Mouse (Mus musculus) embryonic facial prominence, embryonic 13.5 days (tissue): ENCODE measurements around the gene Alox5. TPM values are rescaled to one million over a fixed set of nuclear protein-coding genes. Genes with fewer than 3 reads are reported as not detected.
A peak's percentile ranks its signal among the peaks of the same experiment; 100 is the strongest.
"Not testable (repeated sequence)": the region's sequence is repeated elsewhere in the genome, so short reads cannot be mapped to it uniquely, and the experiment has no call there.

Experiments used
- ATAC-seq: fragments of 200-750 bp; cut with Nextera tagmentation; 2 replicates; pipeline ENCODE4 v1.8.0; 2017; ENCODE audit warnings: low read depth; ENCODE audit not compliant: insufficient number of reproducible peaks, insufficient read depth, low FRiP score, low TSS enrichment
- H3K27ac ChIP-seq: fragments of 300-500 bp; sonication (generic); 2 replicates; pipeline ENCODE4 v1.5.1; 2015; ENCODE audit warnings: moderate library complexity, mild to moderate bottlenecking, inconsistent platforms
- H3K27me3 ChIP-seq: fragments of 300-500 bp; sonication (generic); 2 replicates; pipeline ENCODE4 v1.6.1; 2015; ENCODE audit warnings: mild to moderate bottlenecking, inconsistent platforms
- H3K36me3 ChIP-seq: fragments of 300-500 bp; sonication (generic); 2 replicates; pipeline ENCODE4 v1.6.1; 2015; ENCODE audit warnings: mild to moderate bottlenecking, inconsistent platforms
- H3K4me1 ChIP-seq: fragments of 300-500 bp; sonication (generic); 2 replicates; pipeline ENCODE4 v1.6.1; 2015; ENCODE audit warnings: inconsistent platforms
- H3K4me2 ChIP-seq: fragments of 300-500 bp; sonication (generic); 2 replicates; pipeline ENCODE4 v1.6.1; 2015; ENCODE audit warnings: moderate library complexity, mild to moderate bottlenecking, inconsistent platforms
- H3K4me3 ChIP-seq: fragments of 300-500 bp; sonication (generic); 2 replicates; pipeline ENCODE4 v1.5.1; 2015; ENCODE audit warnings: mild to moderate bottlenecking, inconsistent platforms
- H3K9ac ChIP-seq: fragments of 300-500 bp; sonication (generic); 2 replicates; pipeline ENCODE4 v1.6.1; 2015; ENCODE audit warnings: mild to moderate bottlenecking, inconsistent platforms
- H3K9me3 ChIP-seq: fragments of 300-500 bp; sonication (generic); 2 replicates; pipeline ENCODE4 v1.6.1; 2016; ENCODE audit warnings: inconsistent platforms
- WGBS: fragments of 180-500 bp; shearing (Covaris S2); methylation state at CpG from one replicate; pipeline ENCODE4 v1.1.7; 2015; ENCODE audit warnings: mixed read lengths; 5-methylcytosine and 5-hydroxymethylcytosine counted together
- polyA plus RNA-seq: library from polyadenylated mRNA; unstranded; fragments of >200 nt; fragmentation: Nextera tagmentation; extraction: Ambion mirVana; gene quantifications from 2 replicates; pipeline ENCODE4 v1.2.1, GENCODE M21; 2015

Gene Alox5
- polyA plus RNA-seq = 1.0 and 1.7 TPM in 2 replicates

DNA sequence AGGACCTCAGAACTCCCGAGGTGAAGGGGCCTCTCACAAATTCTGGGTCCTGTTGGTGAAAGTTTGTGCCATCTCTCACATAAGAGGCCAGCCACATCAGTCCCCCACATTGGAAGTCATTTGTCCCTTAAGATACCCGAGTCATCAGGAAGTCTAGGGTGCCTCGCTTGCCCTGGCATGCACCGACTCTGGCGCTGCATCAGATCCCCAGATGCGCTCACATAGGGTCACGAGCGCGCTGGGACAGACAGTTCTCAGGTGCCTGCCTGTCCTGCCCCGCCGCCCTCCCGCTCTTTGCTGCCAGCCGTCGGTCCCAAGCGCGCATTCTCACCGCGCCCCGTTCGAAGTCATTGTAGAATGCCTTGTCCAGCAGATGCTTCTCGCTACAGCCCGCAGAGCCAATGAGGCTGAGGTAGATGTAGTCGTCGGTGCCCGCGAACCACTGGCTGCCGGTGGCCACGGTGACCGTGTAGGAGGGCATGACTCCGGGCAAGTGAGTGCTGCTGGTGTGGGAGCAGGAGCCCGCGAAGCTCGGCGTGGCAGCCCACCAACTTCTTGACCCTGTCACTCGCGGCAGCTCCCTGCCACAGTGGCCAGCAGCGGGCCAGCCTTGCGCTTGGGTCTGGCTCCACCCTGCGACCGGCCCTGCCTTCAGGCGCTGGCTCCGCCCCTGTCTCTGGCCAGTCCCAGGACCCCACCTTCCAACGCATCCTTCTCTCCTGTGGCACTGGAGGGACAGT, at the start of gene Alox5:
Gene Alox5 (minus strand): TSS at position 635 of the 740 bp plus-strand sequence.
- ATAC-seq = peak; percentile 37
- Histone ChIP-seq H3K36me3 (no peaks in the 10 kb centered on the region), H3K4me2 (peak within 1 kb of the TSS; percentile 57), H3K9me3 (no peaks in the 10 kb centered on the region), H3K27me3 (peaks cover 50% of the 10 kb centered on the region), H3K9ac (peak within 1 kb of the TSS; percentile 57; the same call in 1 of the 2 replicates), H3K27ac (no peak within 1 kb of the TSS), H3K4me1 (peaks cover 7% of the 10 kb centered on the region), H3K4me3 (peak within 1 kb of the TSS; percentile 35)
- 3% methylated on average over 43 of the region's 43 CpGs for whole genome bisulfite sequencing

DNA sequence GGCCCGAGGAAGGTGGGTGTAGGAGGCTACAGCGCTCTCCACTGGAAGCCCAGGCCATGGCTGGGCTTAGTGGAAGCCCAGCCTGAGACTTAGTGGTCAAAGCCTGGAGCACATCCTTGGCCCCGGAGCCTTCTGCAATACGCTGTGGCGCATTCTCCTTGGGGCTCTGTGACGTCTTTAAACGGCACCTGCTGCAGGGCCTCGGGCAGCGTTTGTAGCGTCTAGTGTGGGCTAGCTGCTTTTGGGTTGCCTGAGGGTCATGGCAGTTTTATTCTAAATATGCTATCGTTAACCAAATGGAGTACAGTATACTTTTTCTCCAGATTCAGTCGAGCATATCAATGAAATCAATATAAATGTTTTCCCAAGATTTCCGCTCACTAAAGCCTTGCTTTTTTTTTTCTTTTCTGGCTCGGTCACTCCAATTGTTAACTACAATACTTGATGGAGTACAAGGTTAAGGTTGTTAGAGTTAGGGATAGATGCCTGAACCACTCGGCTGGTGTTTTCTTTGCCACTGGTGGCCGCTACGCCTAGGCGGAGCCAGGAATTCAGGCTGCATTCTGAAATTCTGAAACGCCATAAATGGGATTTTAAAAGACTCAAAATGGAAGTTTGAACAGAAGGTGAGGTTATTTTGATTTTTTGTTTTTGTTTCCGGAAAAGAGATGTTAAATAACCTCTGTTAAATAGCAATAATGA, 45.5 kb upstream of the Alox5 start, which contains the start of gene Olfr212:
Gene Olfr212 (plus strand): TSS at position 215 of the 702 bp plus-strand sequence.
- H3K9me3 ChIP-seq = peaks cover 13% of the 10 kb centered on the region
- not testable (repeated sequence) for ATAC-seq, H3K4me2 ChIP-seq, H3K4me1 ChIP-seq, H3K27me3 ChIP-seq, H3K36me3 ChIP-seq, H3K4me3 ChIP-seq, H3K9ac ChIP-seq, H3K27ac ChIP-seq
- 91% methylated on average over 20 of the region's 20 CpGs for WGBS

DNA sequence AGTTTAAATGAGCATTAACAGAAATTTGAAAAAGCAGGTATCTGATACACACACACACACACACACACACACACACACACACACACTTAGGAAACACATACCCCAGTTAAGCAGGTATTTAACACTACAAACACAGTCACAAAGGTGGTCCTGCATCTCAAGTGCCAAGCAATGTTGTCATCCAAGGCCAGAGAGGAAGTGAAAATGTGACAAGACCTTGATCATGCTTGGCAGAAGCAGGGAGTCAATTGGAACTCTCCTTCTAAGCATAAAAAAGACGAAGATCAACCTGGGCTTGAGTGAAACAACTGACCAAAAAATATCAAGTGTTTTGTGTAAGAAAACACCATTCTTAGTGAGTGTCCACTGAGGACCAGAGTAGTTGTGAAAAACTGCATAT, 35.0 kb upstream of the Alox5 start:
- Histone ChIP-seq H3K9ac (no peak overlapping the region), H3K4me3 (no peak overlapping the region), H3K4me2 (no peak overlapping the region), H3K4me1 (no peaks in the 10 kb centered on the region), H3K36me3 (no peaks in the 10 kb centered on the region), H3K27me3 (no peaks in the 10 kb centered on the region), H3K27ac (no peak overlapping the region), H3K9me3 (no peaks in the 10 kb centered on the region)
- WGBS = 74% methylated on average over 1 of the region's 1 CpGs
- no peak for ATAC-seq

DNA sequence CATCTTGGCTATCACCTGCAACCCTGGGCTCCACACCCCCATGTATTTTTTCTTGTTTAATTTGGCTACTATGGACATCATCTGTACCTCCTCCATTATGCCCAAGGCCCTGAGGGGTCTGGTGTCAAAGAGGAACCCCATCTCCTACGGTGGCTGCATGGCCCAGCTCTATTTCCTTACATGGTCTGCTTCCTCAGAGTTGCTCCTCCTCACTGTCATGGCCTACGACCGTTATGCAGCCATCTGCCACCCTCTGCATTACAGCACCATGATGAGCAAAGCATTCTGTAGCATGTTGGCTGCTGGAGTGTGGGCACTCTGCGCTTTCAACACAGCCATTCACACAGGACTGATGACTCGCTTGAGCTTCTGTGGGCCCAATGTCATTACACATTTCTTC, 32.8 kb upstream of the Alox5 start:
- Histone ChIP-seq H3K4me2 (no peak overlapping the region), H3K27me3 (no peaks in the 10 kb centered on the region), H3K9me3 (no peaks in the 10 kb centered on the region), H3K27ac (no peak overlapping the region), H3K4me1 (no peaks in the 10 kb centered on the region), H3K9ac (no peak overlapping the region), H3K4me3 (no peak overlapping the region), H3K36me3 (no peaks in the 10 kb centered on the region)
- no peak for ATAC-seq
- 83% methylated on average over 5 of the region's 5 CpGs for WGBS

DNA sequence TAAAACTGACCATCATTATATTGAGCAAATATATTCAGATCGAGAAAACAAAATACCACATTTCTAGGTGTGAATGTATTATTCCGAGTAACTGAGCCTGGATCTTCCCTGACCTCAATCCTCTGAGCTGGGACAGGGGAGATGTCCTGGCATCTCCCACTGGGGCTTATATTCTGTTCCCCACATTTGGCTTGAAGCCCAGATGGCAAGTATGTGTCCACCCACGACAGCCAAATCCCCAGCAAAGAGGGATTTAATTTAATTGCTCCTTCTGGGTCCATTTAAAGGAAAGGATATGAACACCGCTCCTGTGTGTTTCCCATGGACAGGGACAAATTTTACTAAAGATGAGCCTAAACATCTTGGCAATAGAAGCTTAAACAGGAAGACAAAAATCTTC, 27.8 kb upstream of the Alox5 start, which contains the start of gene Olfr211:
Gene Olfr211 (plus strand): TSS at position 301 of the 400 bp plus-strand sequence.
- Histone ChIP-seq H3K4me3 (no peak within 1 kb of the TSS), H3K4me2 (no peak within 1 kb of the TSS), H3K9me3 (no peaks in the 10 kb centered on the region), H3K4me1 (no peaks in the 10 kb centered on the region), H3K9ac (no peak within 1 kb of the TSS), H3K36me3 (no peaks in the 10 kb centered on the region), H3K27ac (no peak within 1 kb of the TSS), H3K27me3 (no peaks in the 10 kb centered on the region)
- WGBS = 66% methylated on average over 4 of the region's 4 CpGs
- no peak for ATAC-seq

DNA sequence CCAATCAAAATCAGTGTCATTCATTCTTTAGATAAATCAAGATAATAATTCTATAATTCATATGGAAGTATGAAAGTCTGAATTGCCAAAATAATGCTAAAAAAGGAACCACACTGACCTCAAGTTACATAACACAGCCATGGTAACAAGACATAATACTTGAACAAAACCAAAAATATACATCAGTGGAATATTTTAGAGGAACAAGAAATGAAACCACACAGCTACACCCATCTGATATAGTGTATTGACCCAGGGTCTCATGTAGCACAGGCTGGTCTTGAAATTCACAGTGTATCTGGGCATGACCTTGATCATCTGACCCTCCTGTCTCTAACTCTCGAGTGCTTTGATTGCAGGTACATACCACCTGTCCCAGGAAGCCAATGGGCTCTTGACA, 25.9 kb upstream of the Alox5 start:
- Histone ChIP-seq H3K36me3 (no peaks in the 10 kb centered on the region), H3K9me3 (no peaks in the 10 kb centered on the region), H3K27ac (no peak overlapping the region), H3K4me3 (no peak overlapping the region), H3K9ac (no peak overlapping the region), H3K4me2 (no peak overlapping the region), H3K27me3 (no peaks in the 10 kb centered on the region), H3K4me1 (no peaks in the 10 kb centered on the region)
- WGBS = 63% methylated on average over 1 of the region's 1 CpGs
- ATAC-seq = no peak

DNA sequence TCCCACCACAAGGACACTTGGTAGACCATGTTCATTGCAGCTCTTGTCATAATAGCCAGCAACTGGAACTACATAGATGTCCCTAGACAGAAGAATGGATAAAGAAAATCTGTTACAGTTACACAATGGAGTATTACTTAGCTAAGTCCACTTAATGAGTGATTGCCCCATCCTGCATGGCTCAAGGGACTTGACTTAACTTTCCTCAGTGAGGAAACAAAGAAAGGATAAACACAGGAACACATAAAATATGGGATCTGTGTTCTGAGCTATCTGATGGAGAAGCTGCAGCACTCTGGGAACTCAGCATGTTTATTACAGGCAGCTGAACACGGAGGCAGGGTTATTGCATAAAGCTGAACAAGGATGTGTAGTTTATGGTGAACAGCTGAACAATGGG, 24.1 kb upstream of the Alox5 start:
- Histone ChIP-seq H3K9ac (no peak overlapping the region), H3K27me3 (no peaks in the 10 kb centered on the region), H3K27ac (no peak overlapping the region), H3K9me3 (no peaks in the 10 kb centered on the region), H3K4me2 (no peak overlapping the region), H3K4me3 (no peak overlapping the region), H3K36me3 (no peaks in the 10 kb centered on the region), H3K4me1 (no peaks in the 10 kb centered on the region)
- ATAC-seq = no peak
- WGBS = 86% methylated on average over 1 of the region's 1 CpGs

DNA sequence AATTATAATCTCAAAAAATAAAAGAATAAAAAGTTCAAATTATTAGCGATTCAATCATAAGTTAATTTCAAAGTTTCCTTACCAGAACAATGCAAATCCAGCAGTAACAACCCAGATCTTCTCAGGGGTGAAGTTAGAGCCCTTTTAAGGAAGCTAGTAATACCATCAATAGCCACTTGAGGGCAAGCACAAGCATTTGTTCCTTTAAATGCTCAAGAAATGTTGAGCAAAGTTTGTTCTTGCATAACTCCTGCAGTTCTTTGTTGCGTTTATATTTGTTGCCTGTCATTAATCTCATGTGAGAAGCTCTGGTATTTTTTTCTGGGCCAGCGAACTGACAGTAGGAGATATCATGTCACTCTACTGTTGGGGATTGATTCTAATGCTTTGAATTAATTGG, 7.1 kb upstream of the Alox5 start:
- Histone ChIP-seq H3K9ac (no peak overlapping the region), H3K36me3 (no peaks in the 10 kb centered on the region), H3K27me3 (no peaks in the 10 kb centered on the region), H3K27ac (no peak overlapping the region), H3K4me1 (no peaks in the 10 kb centered on the region), H3K4me3 (no peak overlapping the region), H3K9me3 (no peaks in the 10 kb centered on the region), H3K4me2 (no peak overlapping the region)
- ATAC-seq = no peak
- 42% methylated on average over 3 of the region's 3 CpGs for WGBS

DNA sequence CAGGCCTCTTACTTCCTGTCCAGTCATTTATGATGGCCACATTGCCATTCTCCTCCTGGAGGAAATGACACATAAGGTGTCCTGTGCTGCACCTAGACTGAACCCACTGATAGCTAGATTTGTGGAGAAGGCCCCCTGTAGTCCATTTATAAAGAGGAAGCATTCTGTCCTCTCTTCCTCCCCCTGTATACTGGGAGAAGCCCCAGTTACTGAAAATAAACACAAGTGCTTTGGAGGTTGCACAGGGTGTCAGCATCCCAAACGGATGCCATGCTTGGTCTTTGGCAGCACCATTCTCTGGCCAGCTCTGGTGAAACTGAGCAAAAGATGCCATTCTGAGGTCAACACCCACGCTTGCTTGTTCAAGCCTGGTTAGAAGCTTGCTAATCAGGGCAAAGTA, 1.7 kb downstream of the Alox5 start:
- H3K4me1 ChIP-seq = peaks cover 7% of the 10 kb centered on the region
- 68% methylated on average over 2 of the region's 2 CpGs for WGBS
- H3K9ac ChIP-seq = no peak overlapping the region
- H3K4me2 ChIP-seq = no peak overlapping the region
- H3K27ac ChIP-seq = no peak overlapping the region
- ATAC-seq = no peak
- no peaks in the 10 kb centered on the region for H3K9me3 ChIP-seq
- H3K4me3 ChIP-seq = no peak overlapping the region
- H3K27me3 ChIP-seq = peaks cover 50% of the 10 kb centered on the region
- no peaks in the 10 kb centered on the region for H3K36me3 ChIP-seq

DNA sequence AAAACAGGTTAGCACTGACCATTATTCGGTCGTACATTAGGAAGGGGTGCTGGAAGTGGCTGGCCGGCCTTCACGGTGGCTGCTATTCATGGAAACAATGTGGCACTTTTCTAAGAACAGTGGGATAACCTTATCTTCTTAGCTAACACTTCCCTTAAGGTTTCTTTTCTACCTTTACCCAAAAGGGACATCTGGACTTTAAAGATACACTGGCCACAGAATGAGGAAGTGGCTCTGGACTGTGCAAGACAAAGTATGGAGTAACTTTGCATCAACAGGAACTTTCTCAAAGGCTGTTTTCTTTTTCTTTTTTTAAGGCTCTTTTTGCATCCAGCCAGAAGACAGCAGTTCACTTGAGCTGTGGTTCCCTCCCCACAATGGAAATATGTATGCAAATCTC, 2.2 kb downstream of the Alox5 start:
- Histone ChIP-seq H3K36me3 (no peaks in the 10 kb centered on the region), H3K27me3 (peaks cover 50% of the 10 kb centered on the region), H3K27ac (no peak overlapping the region), H3K9ac (no peak overlapping the region), H3K4me2 (no peak overlapping the region), H3K4me1 (peaks cover 7% of the 10 kb centered on the region), H3K9me3 (no peaks in the 10 kb centered on the region), H3K4me3 (no peak overlapping the region)
- ATAC-seq = no peak
- WGBS = 71% methylated on average over 4 of the region's 4 CpGs

DNA sequence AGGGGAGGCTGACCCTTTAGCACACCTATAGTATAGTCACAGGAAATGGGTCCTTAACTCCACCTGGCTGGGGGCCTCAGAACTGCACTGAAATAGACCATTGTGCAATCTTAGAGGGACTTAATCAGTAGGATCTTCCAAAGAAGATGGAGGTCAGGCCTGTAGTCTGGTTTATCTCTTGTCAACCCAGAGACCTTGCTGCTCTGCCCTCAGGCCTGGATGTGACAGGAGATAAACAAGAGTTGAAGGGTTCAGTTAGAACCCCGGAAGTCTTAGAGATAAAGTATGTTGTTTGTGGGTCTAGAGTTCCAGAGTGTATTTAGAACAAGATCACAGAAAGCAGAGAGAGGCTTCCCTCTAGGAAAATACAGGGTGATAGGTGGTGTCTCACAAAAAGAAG, 4.5 kb downstream of the Alox5 start:
- Histone ChIP-seq H3K4me2 (no peak overlapping the region), H3K27ac (no peak overlapping the region), H3K9me3 (no peaks in the 10 kb centered on the region), H3K4me3 (no peak overlapping the region), H3K4me1 (peaks cover 7% of the 10 kb centered on the region), H3K36me3 (no peaks in the 10 kb centered on the region), H3K27me3 (peaks cover 35% of the 10 kb centered on the region), H3K9ac (no peak overlapping the region)
- WGBS = 71% methylated on average over 1 of the region's 1 CpGs
- no peak for ATAC-seq

DNA sequence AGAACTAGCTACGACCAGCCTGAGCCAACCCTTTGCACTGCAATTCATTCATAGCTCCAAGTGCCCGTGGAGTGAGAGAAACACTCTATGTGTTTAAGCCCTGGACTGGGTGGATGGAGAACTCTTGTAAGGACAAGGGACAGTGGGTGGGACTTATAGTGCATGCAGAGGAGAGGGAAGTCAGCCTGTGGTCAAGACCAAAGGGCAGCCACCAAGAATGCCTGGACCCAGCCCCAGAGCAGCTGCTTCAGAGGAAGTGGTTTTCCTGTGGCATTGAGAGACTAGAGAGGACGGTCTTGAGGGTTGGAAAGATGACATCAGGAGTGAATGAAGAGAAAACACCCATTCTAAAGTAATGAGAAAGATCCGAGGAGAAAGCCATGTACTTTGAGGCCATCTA, 5.2 kb downstream of the Alox5 start:
- no peak for ATAC-seq
- Histone ChIP-seq H3K9me3 (no peaks in the 10 kb centered on the region), H3K4me3 (no peak overlapping the region), H3K27me3 (peaks cover 28% of the 10 kb centered on the region), H3K36me3 (no peaks in the 10 kb centered on the region), H3K4me1 (peaks cover 4% of the 10 kb centered on the region), H3K9ac (no peak overlapping the region), H3K4me2 (no peak overlapping the region), H3K27ac (no peak overlapping the region)
- 84% methylated on average over 4 of the region's 4 CpGs for WGBS
